Mouse (Mus musculus): ENCODE measurements around the gene Hsph1. TPM values are rescaled to one million over a fixed set of nuclear protein-coding genes. Genes with fewer than 3 reads are reported as not detected.

The Hsph1 gene
- polyA plus RNA-seq, 1 experiment from 2014 or later = 42.6 TPM

DNA sequence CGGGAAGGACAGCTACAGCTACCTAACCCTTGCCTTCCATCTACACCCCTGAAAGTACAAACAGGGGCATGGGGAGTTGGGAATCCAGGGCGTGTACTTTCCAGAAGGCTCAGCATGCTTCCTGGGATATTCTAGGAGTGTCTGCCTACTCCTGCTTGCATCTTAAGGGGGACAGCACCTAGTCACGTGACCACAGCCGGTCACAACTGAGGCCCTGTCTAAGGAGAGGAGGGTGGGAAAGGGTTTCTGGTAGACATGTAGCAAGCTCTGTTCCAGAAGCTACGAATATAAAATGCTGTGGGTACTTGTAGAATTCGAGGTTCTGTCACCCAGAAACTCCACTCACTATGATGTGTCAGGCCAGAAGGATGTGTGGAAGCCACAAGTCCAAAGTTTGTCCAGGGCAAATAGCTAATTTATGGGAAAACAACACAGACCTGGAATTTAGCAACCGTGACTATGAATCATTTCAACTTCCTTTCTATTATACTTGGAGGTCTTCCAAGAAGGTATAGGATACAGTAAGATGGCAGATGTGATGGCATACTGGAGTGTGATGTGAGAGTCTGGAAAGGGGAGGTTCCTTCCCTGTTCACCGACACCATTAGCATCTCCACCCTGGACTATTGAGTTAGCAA, 29.0 kb downstream of the Hsph1 start:
- Histone ChIP-seq H3K9me3 (ENCODE audit: control insufficient read depth, low read length) (no peaks in the 10 kb centered on the region), H3K9ac (ENCODE audit: low read length) (no peak overlapping the region), H3K4me3 (ENCODE audit: low read length) (no peak overlapping the region), H3K27ac (ENCODE audit: low read length) (no peak overlapping the region), H3K27me3 (ENCODE audit: control insufficient read depth, insufficient read depth, low read depth, low read length) (no peaks in the 10 kb centered on the region), H3K36me3 (ENCODE audit: control insufficient read depth, insufficient read depth, low read length) (no peaks in the 10 kb centered on the region), H3K4me1 (replicated peaks; ENCODE audit: control insufficient read depth, insufficient read depth, low read length) (no peaks in the 10 kb centered on the region), H3K4me2 (ENCODE audit: low read depth, low read length) (no peak overlapping the region)
- 73% methylated on average over 8 of the region's 8 CpGs for WGBS
- no peak for ATAC-seq (ENCODE audit: low read depth)

DNA sequence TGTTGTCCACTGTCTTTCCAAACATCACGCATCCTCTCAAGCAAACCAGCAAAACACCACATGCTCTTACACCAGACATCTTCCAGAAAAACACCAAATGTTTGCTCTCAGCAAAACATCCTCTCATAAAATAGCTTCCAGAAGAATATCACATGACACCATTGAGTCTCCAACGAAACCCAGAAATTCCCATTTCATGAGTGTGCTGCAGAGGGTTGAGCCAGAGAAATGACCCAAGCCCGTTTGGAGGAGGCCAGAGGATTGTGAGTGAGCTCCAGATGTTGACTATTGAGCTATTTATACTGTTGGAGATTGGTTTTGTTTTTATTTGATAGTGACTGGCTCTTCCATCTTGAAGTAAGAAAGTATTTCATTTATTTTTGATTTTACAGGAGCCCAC, 32.9 kb downstream of the Hsph1 start:
- Histone ChIP-seq H3K9ac (ENCODE audit: low read length) (no peak overlapping the region), H3K36me3 (ENCODE audit: control insufficient read depth, insufficient read depth, low read length) (no peaks in the 10 kb centered on the region), H3K4me3 (ENCODE audit: low read length) (no peak overlapping the region), H3K27ac (ENCODE audit: low read length) (no peak overlapping the region), H3K4me1 (replicated peaks; ENCODE audit: control insufficient read depth, insufficient read depth, low read length) (no peaks in the 10 kb centered on the region), H3K4me2 (ENCODE audit: low read depth, low read length) (no peak overlapping the region), H3K9me3 (ENCODE audit: control insufficient read depth, low read length) (no peaks in the 10 kb centered on the region), H3K27me3 (ENCODE audit: control insufficient read depth, insufficient read depth, low read depth, low read length) (no peaks in the 10 kb centered on the region)
- 71% methylated on average over 3 of the region's 3 CpGs for WGBS
- ATAC-seq (ENCODE audit: low read depth) = no peak

DNA sequence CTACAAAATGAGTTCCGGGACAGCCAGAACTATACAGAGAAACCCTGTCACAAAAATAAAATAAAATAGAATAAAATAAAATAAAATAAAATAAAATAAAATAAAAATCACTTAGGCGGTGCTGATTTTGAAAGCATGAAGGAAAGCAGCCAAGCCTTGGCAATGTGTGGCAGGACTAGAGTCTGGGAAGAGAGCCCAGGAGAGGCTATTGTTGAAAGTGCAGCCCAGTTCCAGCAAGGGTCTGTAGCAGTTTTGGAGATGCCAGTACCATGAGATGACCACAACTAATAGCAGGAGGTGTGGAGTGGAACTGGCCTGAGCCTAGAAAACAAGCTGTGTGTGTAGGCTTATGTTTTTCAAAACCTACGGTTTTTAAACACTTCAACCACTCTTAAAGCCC, 34.2 kb downstream of the Hsph1 start:
- 91% methylated on average over 3 of the region's 3 CpGs for WGBS
- Histone ChIP-seq H3K4me3 (ENCODE audit: low read length) (no peak overlapping the region), H3K27ac (ENCODE audit: low read length) (no peak overlapping the region), H3K36me3 (ENCODE audit: control insufficient read depth, insufficient read depth, low read length) (no peaks in the 10 kb centered on the region), H3K9ac (ENCODE audit: low read length) (no peak overlapping the region), H3K4me2 (ENCODE audit: low read depth, low read length) (no peak overlapping the region), H3K9me3 (ENCODE audit: control insufficient read depth, low read length) (no peaks in the 10 kb centered on the region), H3K27me3 (ENCODE audit: control insufficient read depth, insufficient read depth, low read depth, low read length) (no peaks in the 10 kb centered on the region), H3K4me1 (replicated peaks; ENCODE audit: control insufficient read depth, insufficient read depth, low read length) (no peaks in the 10 kb centered on the region)
- no peak for ATAC-seq (ENCODE audit: low read depth)

GRCm38 (mm10) chr5:149597351-149597750, 38.8 kb downstream of the Hsph1 start:
- WGBS = 43% methylated on average over 18 of the region's 18 CpGs
- ATAC-seq (ENCODE audit: low read depth) = no peak
- Histone ChIP-seq H3K27ac (ENCODE audit: low read length) (no peak overlapping the region), H3K9ac (ENCODE audit: low read length) (no peak overlapping the region), H3K27me3 (ENCODE audit: control insufficient read depth, insufficient read depth, low read depth, low read length) (no peaks in the 10 kb centered on the region), H3K36me3 (ENCODE audit: control insufficient read depth, insufficient read depth, low read length) (no peaks in the 10 kb centered on the region), H3K9me3 (ENCODE audit: control insufficient read depth, low read length) (no peaks in the 10 kb centered on the region), H3K4me2 (ENCODE audit: low read depth, low read length) (no peak overlapping the region), H3K4me1 (replicated peaks; ENCODE audit: control insufficient read depth, insufficient read depth, low read length) (no peaks in the 10 kb centered on the region), H3K4me3 (ENCODE audit: low read length) (no peak overlapping the region)

DNA sequence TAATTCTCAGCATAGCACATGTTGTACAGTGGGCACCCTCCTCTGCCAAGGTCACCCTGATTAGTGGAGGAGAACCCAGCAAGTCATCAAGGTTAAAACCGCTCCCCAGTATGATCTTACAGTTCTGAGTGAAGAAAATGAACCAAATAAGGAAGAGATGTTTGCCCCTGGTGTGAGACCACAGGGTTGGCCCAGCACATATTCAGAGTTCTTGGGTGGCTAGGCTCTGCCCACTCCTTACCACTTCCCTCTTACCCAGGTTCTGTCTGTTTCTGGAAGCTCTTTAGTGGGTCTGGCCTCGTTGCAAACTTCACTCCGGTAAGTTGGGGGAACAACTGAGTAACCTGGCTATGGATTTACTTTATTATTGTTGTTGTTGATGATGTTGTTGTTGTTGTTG, 42.0 kb downstream of the Hsph1 start:
- no peaks in the 10 kb centered on the region for H3K4me1 ChIP-seq (replicated peaks; ENCODE audit: control insufficient read depth, insufficient read depth, low read length)
- 87% methylated on average over 3 of the region's 3 CpGs for WGBS
- H3K9me3 ChIP-seq (ENCODE audit: control insufficient read depth, low read length) = no peaks in the 10 kb centered on the region
- H3K27ac ChIP-seq (ENCODE audit: low read length) = no peak overlapping the region
- no peak overlapping the region for H3K9ac ChIP-seq (ENCODE audit: low read length)
- no peaks in the 10 kb centered on the region for H3K27me3 ChIP-seq (ENCODE audit: control insufficient read depth, insufficient read depth, low read depth, low read length)
- ATAC-seq (ENCODE audit: low read depth) = no peak
- no peaks in the 10 kb centered on the region for H3K36me3 ChIP-seq (ENCODE audit: control insufficient read depth, insufficient read depth, low read length)
- H3K4me3 ChIP-seq (ENCODE audit: low read length) = no peak overlapping the region
- no peak overlapping the region for H3K4me2 ChIP-seq (ENCODE audit: low read depth, low read length)

DNA sequence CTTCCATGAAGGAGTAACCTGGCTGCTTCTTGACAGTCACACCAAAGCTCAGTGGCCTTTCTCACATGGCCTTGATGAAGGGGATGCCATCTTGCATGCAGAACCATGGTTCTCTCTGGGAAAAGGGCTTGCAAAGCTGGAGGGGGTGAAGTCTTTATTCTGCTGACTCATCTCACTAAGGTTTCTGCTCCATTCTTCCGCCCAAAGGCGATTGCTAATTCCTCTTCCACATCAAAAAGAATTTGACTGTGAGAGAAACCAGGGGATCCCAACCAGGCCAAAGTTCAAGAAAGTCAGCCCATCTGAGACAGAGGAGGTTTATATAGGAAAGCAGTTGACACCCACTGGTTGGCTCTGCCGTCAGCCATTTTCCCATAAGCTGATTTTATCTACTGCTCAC, 46.2 kb downstream of the Hsph1 start:
- H3K9me3 ChIP-seq (ENCODE audit: control insufficient read depth, low read length) = no peaks in the 10 kb centered on the region
- no peaks in the 10 kb centered on the region for H3K27me3 ChIP-seq (ENCODE audit: control insufficient read depth, insufficient read depth, low read depth, low read length)
- no peak overlapping the region for H3K9ac ChIP-seq (ENCODE audit: low read length)
- no peak overlapping the region for H3K4me2 ChIP-seq (ENCODE audit: low read depth, low read length)
- 48% methylated on average over 3 of the region's 3 CpGs for WGBS
- H3K36me3 ChIP-seq (ENCODE audit: control insufficient read depth, insufficient read depth, low read length) = no peaks in the 10 kb centered on the region
- no peak overlapping the region for H3K27ac ChIP-seq (ENCODE audit: low read length)
- no peak overlapping the region for H3K4me3 ChIP-seq (ENCODE audit: low read length)
- no peak for ATAC-seq (ENCODE audit: low read depth)
- no peaks in the 10 kb centered on the region; the same call in 1 of the 2 replicates for H3K4me1 ChIP-seq (replicated peaks; ENCODE audit: control insufficient read depth, insufficient read depth, low read length)

DNA sequence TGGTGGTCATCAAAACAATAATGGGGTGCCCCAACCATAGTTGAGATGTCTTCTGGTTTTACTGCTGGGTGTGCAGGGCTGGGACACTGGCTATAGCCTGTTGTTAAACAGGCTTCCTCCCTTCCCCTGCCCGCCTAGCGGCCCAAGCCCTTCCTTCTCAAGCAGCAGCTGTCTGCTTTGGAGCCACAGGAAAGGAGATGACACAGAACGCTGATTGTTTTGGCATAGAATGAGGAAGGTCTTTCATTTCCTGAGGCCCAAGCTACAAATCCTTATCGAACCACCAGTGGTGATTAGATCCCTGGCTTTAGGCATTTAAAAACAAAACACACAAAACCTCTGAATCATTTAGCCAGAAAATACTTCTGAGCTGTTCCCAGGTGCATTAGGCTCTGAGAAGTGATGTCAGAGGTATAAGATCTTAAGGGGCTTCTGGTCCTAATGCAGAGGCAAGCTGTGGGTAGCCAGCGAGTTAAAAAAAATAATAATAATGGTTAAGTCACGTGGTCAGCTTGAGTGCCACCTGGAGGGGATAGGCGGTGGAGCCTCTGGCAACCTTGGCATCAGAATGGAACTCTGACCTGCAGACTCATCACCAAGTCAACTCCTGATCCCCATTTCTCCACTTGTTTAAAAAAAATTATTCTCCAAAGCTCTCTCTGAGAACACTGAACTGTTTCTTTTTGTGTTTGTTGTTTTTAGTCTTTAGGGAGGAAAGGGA, 47.2 kb downstream of the Hsph1 start:
- Histone ChIP-seq H3K36me3 (ENCODE audit: control insufficient read depth, insufficient read depth, low read length) (no peaks in the 10 kb centered on the region), H3K9me3 (ENCODE audit: control insufficient read depth, low read length) (no peaks in the 10 kb centered on the region), H3K4me2 (ENCODE audit: low read depth, low read length) (no peak overlapping the region), H3K27me3 (ENCODE audit: control insufficient read depth, insufficient read depth, low read depth, low read length) (no peaks in the 10 kb centered on the region), H3K27ac (ENCODE audit: low read length) (no peak overlapping the region), H3K4me1 (replicated peaks; ENCODE audit: control insufficient read depth, insufficient read depth, low read length) (no peaks in the 10 kb centered on the region; the same call in 1 of the 2 replicates), H3K9ac (ENCODE audit: low read length) (no peak overlapping the region), H3K4me3 (ENCODE audit: low read length) (no peak overlapping the region)
- WGBS = 34% methylated on average over 7 of the region's 7 CpGs
- no peak for ATAC-seq (ENCODE audit: low read depth)

DNA sequence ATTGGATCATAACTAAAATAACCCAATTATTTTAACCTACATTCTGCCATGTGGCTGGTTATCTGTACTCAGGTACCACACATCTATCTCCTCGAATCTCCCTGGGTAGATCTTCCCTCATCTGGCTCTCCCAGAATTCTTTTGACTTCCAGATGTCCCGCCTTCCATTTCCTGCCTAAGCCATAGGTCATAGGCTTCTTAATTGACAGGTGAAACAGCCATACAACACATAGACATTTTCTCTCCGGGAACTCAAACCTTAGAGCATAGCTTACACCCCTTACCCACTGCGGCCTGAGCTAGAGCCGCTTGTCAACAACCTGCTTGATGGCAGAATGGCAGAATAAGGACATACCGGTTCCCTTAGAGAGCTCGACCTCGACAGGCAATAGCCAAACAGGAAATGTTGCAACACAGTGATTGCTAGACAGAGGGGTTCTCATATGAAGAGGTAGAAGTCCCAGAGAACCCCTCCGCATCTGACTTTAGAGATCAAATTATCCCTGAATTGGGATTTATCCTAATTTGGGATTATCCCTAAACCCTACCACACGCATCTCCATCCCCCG, 48.8 kb downstream of the Hsph1 start:
- 79% methylated on average over 11 of the region's 11 CpGs for WGBS
- ATAC-seq (ENCODE audit: low read depth) = no peak
- Histone ChIP-seq H3K4me2 (ENCODE audit: low read depth, low read length) (no peak overlapping the region), H3K27me3 (ENCODE audit: control insufficient read depth, insufficient read depth, low read depth, low read length) (no peaks in the 10 kb centered on the region), H3K9me3 (ENCODE audit: control insufficient read depth, low read length) (no peaks in the 10 kb centered on the region), H3K9ac (ENCODE audit: low read length) (no peak overlapping the region), H3K27ac (ENCODE audit: low read length) (no peak overlapping the region), H3K36me3 (ENCODE audit: control insufficient read depth, insufficient read depth, low read length) (no peaks in the 10 kb centered on the region), H3K4me3 (ENCODE audit: low read length) (no peak overlapping the region), H3K4me1 (replicated peaks; ENCODE audit: control insufficient read depth, insufficient read depth, low read length) (no peaks in the 10 kb centered on the region; the same call in 1 of the 2 replicates)

DNA sequence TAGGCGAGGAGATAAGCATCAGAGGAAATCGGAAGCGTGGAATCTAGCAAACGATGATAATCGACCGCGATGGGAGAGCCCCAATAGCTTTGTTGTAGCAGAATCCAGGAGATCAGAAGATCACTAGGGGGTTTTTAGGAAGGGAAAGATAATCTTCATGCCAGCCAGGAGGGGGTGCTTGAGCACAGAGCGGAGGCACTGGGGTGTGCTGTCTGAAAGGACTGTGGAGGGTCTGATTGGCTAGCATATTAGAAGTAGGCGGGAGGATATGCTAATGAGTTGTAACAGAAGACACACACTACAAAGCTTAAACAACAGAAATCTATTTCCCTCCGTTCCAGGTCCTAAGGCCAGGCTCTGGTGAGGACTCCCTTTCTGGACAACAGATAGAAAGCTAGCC, 50.3 kb downstream of the Hsph1 start:
- Histone ChIP-seq H3K27me3 (ENCODE audit: control insufficient read depth, insufficient read depth, low read depth, low read length) (no peaks in the 10 kb centered on the region), H3K9ac (ENCODE audit: low read length) (no peak overlapping the region), H3K9me3 (ENCODE audit: control insufficient read depth, low read length) (no peaks in the 10 kb centered on the region), H3K27ac (ENCODE audit: low read length) (no peak overlapping the region), H3K36me3 (ENCODE audit: control insufficient read depth, insufficient read depth, low read length) (no peaks in the 10 kb centered on the region), H3K4me2 (ENCODE audit: low read depth, low read length) (no peak overlapping the region), H3K4me3 (ENCODE audit: low read length) (no peak overlapping the region), H3K4me1 (replicated peaks; ENCODE audit: control insufficient read depth, insufficient read depth, low read length) (no peaks in the 10 kb centered on the region; the same call in 1 of the 2 replicates)
- ATAC-seq (ENCODE audit: low read depth) = peak; percentile 43; the same call in 1 of the 2 replicates
- 61% methylated on average over 10 of the region's 10 CpGs for WGBS
